Mouse (Mus musculus): ENCODE measurements around the gene Efna2.

The Efna2 gene

GRCm38 (mm10) chr10:80227877-80228775 lies 48.8 kb downstream of the Efna2 start:
- no peak for DNase-seq (ENCODE audit: low read depth, low spot score)

- no peak for DNase-seq (ENCODE audit: low read depth, low spot score)
These were observed 57.0 kb downstream of the Efna2 start for GRCm38 (mm10) chr10:80236145-80236825.

- no peak for DNase-seq (ENCODE audit: low read depth, low spot score)
These were observed 57.7 kb downstream of the Efna2 start for GRCm38 (mm10) chr10:80237020-80237419.

- no peak for DNase-seq (ENCODE audit: low read depth, low spot score)
These were observed 59.0 kb downstream of the Efna2 start for GRCm38 (mm10) chr10:80238306-80238705.

Measured in brain, embryonic 18.5 days (tissue).